Mouse (Mus musculus) neural tube, embryonic 14.5 days (tissue): Measurements from ENCODE around the gene Gm5726. TPM values are rescaled to one million over a fixed set of nuclear protein-coding genes. Genes with fewer than 3 reads are reported as not detected.
"Not testable (repeated sequence)": the region's sequence is repeated elsewhere in the genome, so short reads cannot be mapped to it uniquely, and the experiment has no call there.

Source experiments
- ATAC-seq: fragments of 200-750 bp; cut with Nextera tagmentation; 2 replicates; pipeline ENCODE4 v1.8.0; 2017; ENCODE audit warnings: low read depth, mild to moderate bottlenecking, moderate TSS enrichment, moderate library complexity
- H3K27ac ChIP-seq: fragments of 300-500 bp; sonication (generic); 2 replicates; pipeline ENCODE4 v1.5.1; 2014; ENCODE audit warnings: low read depth, mild to moderate bottlenecking, control low read depth, low read length, moderate library complexity, mixed read lengths
- H3K27me3 ChIP-seq: fragments of 300-500 bp; sonication (generic); 2 replicates; pipeline ENCODE4 v1.6.1; 2014; ENCODE audit warnings: low read length; ENCODE audit not compliant: control insufficient read depth, insufficient read depth
- H3K36me3 ChIP-seq: fragments of 300-500 bp; sonication (generic); 2 replicates; pipeline ENCODE4 v1.6.1; 2014; ENCODE audit warnings: low read length, mixed read lengths; ENCODE audit not compliant: control insufficient read depth, insufficient read depth
- H3K4me1 ChIP-seq: fragments of 300-500 bp; sonication (generic); 2 replicates; pipeline ENCODE4 v1.6.1; 2014; ENCODE audit warnings: low read length; ENCODE audit not compliant: control insufficient read depth, insufficient read depth
- H3K4me2 ChIP-seq: fragments of 300-500 bp; sonication (generic); 2 replicates; pipeline ENCODE4 v1.6.1; 2014; ENCODE audit warnings: mild to moderate bottlenecking, low read depth, low read length, control low read depth
- H3K4me3 ChIP-seq: fragments of 300-500 bp; sonication (generic); 2 replicates; pipeline ENCODE4 v1.5.1; 2014; ENCODE audit warnings: low read depth, low read length, control low read depth, mixed read lengths
- H3K9ac ChIP-seq: fragments of 300-500 bp; sonication (generic); replicated peaks from 2 replicates; pipeline ENCODE4 v1.6.1; 2014; ENCODE audit warnings: low read depth, mild to moderate bottlenecking, control low read depth, low read length, mixed read lengths
- H3K9me3 ChIP-seq: fragments of 300-500 bp; sonication (generic); 2 replicates; pipeline ENCODE4 v1.6.1; 2016; ENCODE audit warnings: low read length; ENCODE audit not compliant: control insufficient read depth
- WGBS: fragments of 180-500 bp; shearing (Covaris S2); extraction: QIAGEN DNeasy Blood & Tissue Kit; methylation state at CpG from one replicate; pipeline ENCODE4 v1.1.7; 2014; 5-methylcytosine and 5-hydroxymethylcytosine counted together
- polyA plus RNA-seq: library from polyadenylated mRNA; unstranded; fragments of >200 nt; fragmentation: Nextera tagmentation; extraction: Ambion mirVana; gene quantifications from 2 replicates; pipeline ENCODE4 v1.2.1, GENCODE M21; 2014

Gm5726 gene
- polyA plus RNA-seq: not detected in 2 replicates

GRCm38 (mm10) chr7:20545657-20546056, at the start of gene Gm5726:
Gene Gm5726 (minus strand): TSS chr7:20545757.
- H3K27ac ChIP-seq, H3K9ac ChIP-seq, H3K4me2 ChIP-seq, ATAC-seq, H3K9me3 ChIP-seq, H3K36me3 ChIP-seq, H3K27me3 ChIP-seq, H3K4me1 ChIP-seq, H3K4me3 ChIP-seq: not testable (repeated sequence)
- no CpG with 5 or more reads among the region's 1 CpGs for WGBS

- not testable (repeated sequence) for H3K9ac ChIP-seq, H3K36me3 ChIP-seq, H3K9me3 ChIP-seq, H3K4me1 ChIP-seq, H3K4me2 ChIP-seq, H3K4me3 ChIP-seq, H3K27ac ChIP-seq, H3K27me3 ChIP-seq, ATAC-seq
- WGBS: no CpG with 5 or more reads among the region's 3 CpGs
Measured at GRCm38 (mm10) chr7:20576141-20576540, 30.6 kb upstream of the Gm5726 start, which contains the start of gene Gm4141. Gene Gm4141 (minus strand): TSS chr7:20576241.

- not testable (repeated sequence) for H3K36me3 ChIP-seq, H3K4me1 ChIP-seq, H3K27ac ChIP-seq, H3K27me3 ChIP-seq, ATAC-seq, H3K4me3 ChIP-seq, H3K4me2 ChIP-seq, H3K9ac ChIP-seq, H3K9me3 ChIP-seq
- WGBS: no CpG with 5 or more reads among the region's 3 CpGs
Measured at GRCm38 (mm10) chr7:20533537-20533936, 12.0 kb downstream of the Gm5726 start, which contains the start of gene Vmn1r104. Gene Vmn1r104 (plus strand): TSS chr7:20533837.

GRCm38 (mm10) chr7:20510434-20510833, 35.1 kb downstream of the Gm5726 start, which contains the start of gene Vmn1r103:
Gene Vmn1r103 (minus strand): TSS chr7:20510534.
- not testable (repeated sequence) for H3K27ac ChIP-seq

More at GRCm38 (mm10) chr7:20510434-20510833, 35.1 kb downstream of the Gm5726 start, which contains the start of gene Vmn1r103:
- H3K36me3 ChIP-seq, H3K9ac ChIP-seq, H3K27me3 ChIP-seq, H3K4me2 ChIP-seq, H3K4me1 ChIP-seq, ATAC-seq, H3K9me3 ChIP-seq, H3K4me3 ChIP-seq: not testable (repeated sequence)
- WGBS: no CpG with 5 or more reads among the region's 3 CpGs

Other genes with a start within 250 kb of the Gm5726 start
- gene Gm4133, start 211.7 kb downstream of the Gm5726 start, polyA plus RNA-seq: not detected in 2 replicates
- gene Gm5728, start 170.3 kb downstream of the Gm5726 start, polyA plus RNA-seq: not detected in 2 replicates
- gene Vmn1r100, start 127.8 kb downstream of the Gm5726 start, polyA plus RNA-seq: not detected in 2 replicates
- gene Vmn1r101, start 103.2 kb downstream of the Gm5726 start, polyA plus RNA-seq: not detected in 2 replicates
- not detected in 2 replicates for gene Gm10670, start 70.8 kb downstream of the Gm5726 start, polyA plus RNA-seq
- gene Vmn1r103, start 35.2 kb downstream of the Gm5726 start, polyA plus RNA-seq: not detected in 2 replicates
- gene Vmn1r104, start 11.9 kb downstream of the Gm5726 start, polyA plus RNA-seq: not detected in 2 replicates
- not detected in 2 replicates for gene Gm4141, start 30.5 kb upstream of the Gm5726 start, polyA plus RNA-seq
- not detected in 2 replicates for gene Gm4513, start 53.3 kb upstream of the Gm5726 start, polyA plus RNA-seq
- not detected in 2 replicates for gene Vmn1r107, start 123.2 kb upstream of the Gm5726 start, polyA plus RNA-seq
- gene Vmn1r111, start 157.5 kb upstream of the Gm5726 start, polyA plus RNA-seq: not detected in 2 replicates
- not detected in 2 replicates for gene Gm10668, start 184.9 kb upstream of the Gm5726 start, polyA plus RNA-seq
- gene Vmn1r112, start 225.4 kb upstream of the Gm5726 start, polyA plus RNA-seq: not detected in 2 replicates
- gene Vmn1r113, start 241.5 kb upstream of the Gm5726 start, polyA plus RNA-seq: not detected in 2 replicates